Mouse (Mus musculus): Measurements from ENCODE around the gene Lcorl. TPM values are rescaled to one million over a fixed set of nuclear protein-coding genes. Genes with fewer than 3 reads are reported as not detected.

Lcorl gene
- total RNA-seq, 2 experiments from 2014 or later, result 26.0 to 32.8 TPM

GRCm38 (mm10) chr5:45651026-45651703 is 206.2 kb downstream of the Lcorl start:
- H3K4me3 ChIP-seq, result no peak overlapping the region
- no peak for TF ChIP-seq CTCF (conservative IDR thresholded peaks at IDR 0.05)
- DNase-seq (ENCODE audit: low spot score in 2 of 2), result no peak
- H3K27ac ChIP-seq, result no peak overlapping the region

Other genes starting within 250 kb of the Lcorl start
- 1 to 10 TPM; 6.9 to 8.3 TPM for gene Fam184b, start 218.0 kb downstream of the Lcorl start, total RNA-seq (2021)
- gene Ncapg, start 187.7 kb downstream of the Lcorl start, total RNA-seq (2021), result under 1 TPM; 0.32 to 0.79 TPM

Measured in layer of hippocampus, adult 2 months (tissue).